Mouse (Mus musculus): ENCODE results near the gene Hdac7.
A peak's percentile ranks its signal among the peaks of the same experiment; 100 is the strongest.

The Hdac7 gene

DNA sequence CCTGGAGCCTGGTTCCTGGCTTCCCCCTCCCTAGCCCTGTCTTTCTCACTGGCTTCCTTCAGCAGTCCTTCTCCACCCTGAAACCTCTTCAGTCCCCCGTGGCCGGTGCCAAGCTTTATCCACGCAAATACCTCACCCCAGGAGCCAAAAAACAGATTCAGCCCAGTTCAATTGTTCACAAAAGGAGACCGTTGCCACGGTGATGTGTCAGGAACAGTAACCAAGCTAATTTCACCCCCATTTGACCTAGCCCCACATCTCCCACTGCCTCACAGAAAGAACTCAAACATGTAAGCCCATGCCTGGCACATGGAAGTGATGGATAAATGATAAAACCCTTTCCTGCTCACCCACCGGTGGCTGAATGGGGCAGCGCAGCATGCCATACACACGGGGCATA, 78.1 kb downstream of the Hdac7 start:
- DNase-seq: peak; percentile 64

- DNase-seq: no peak
Observed at GRCm38 (mm10) chr15:97765090-97765794, 79.1 kb downstream of the Hdac7 start.

DNA sequence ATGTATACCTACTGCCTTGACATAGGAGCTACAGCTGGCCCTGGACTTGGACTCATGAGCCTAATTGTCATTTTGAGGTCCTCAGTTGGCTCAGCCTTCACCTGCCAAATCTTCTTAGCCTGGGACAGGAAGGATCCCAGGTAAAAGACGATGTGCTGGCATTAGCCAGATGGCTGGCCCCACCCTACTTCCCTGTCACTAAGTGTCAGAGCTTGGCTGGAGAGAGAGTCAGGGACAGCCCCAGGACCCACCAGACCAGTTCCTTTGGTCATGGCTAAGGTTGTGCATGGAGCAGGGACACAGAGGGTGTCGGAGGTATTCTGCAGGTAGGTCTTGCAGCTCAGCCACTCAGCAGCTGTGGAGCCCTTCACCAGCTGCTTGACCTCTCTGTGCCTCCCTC, 79.8 kb downstream of the Hdac7 start:
- DNase-seq: no peak

DNA sequence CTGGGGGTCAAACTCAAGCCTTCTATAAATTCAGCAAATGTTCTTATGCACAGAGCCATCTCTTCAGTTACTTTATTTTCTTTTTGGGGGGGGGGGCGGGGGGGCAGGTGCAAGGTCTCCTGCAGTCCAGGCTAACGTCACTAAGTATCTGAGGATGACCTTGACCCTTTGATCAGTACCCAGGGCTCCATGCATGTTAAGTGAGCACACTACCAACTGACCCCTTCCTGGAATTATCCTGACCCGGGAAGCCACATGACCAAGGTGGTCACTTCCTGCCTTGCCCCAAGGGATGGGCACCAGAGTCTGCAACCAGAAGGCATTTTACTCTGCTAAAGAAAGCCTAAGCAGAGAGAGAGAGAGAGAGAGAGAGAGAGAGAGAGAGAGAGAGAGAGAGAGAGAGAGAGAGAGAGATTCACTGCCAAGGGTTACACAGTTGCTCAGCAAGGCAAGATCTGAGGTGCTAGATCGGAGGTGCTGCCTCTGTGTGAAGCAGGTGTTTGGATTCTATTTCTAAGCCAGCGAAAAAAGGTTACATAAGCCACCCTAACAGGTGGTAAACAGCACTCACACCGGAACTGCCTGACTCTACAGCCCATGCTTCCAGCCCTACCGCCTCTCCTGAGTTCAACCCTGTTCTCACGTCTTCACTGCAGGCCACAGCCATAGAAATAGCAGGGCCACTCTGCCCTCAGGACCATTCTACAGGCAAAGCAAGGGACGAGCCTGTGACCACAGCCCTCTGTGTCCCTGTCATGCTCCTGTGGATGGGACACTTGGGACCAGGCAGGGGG, 80.8 kb downstream of the Hdac7 start:
- no peak for DNase-seq

DNA sequence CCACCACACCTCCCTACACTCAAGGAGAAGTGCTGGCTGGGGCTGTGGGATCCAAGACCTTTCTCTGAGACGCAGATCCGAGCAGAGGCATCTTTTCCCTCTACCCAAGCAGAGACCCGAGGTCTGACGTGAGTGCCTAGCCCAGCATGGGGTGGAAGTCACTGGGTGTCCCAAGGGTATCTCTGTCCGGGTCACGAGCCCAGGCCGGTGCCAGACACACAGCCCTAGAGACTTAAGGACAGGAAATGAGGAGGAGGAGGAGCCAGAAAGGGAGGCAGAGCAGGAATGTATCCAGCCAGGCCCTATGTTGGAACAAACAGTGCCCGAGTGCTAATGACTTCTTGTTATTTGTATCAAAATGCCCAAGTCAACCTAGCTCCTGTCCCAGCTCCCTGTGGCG, 81.6 kb downstream of the Hdac7 start:
- DNase-seq: no peak

DNA sequence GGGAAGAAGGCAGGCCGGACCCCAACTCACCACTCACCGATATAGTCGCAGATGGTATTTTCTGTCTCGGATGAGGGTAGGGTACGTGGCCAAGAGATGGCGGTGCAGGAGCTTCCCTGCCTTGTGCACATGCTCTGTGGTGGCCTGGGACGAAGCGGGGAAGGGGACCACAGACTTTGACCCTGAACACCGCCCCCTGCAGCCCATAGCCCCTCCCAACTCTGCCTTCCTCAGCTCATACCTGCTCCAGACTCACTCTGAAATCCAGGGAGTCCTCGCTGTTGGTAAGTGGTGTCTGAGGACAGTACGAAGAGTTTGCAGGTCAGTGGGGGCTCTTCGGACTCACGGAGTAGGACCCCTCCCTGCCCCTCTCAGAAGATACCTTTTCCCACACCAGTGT, 82.9 kb downstream of the Hdac7 start:
- DNase-seq: no peak

DNA sequence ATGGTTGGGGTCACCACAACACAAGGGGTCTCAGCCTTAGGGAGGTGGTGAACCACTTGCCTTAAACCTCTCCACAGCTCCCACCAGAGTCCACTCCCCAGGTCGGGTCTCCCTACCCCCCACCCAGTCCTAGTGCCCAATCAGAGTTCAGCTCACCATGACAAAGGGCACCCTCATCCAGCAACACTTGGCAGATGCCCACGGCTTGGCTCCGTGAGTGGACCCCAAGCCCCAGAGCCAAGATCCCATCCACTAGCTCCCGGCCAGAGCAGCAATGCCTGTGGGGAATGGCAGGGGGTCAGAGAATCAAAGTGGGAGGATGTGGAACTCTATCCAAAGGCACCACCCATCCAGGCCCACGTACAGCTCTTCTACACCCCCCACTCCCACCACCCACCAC, 83.3 kb downstream of the Hdac7 start:
- no peak for DNase-seq

DNA sequence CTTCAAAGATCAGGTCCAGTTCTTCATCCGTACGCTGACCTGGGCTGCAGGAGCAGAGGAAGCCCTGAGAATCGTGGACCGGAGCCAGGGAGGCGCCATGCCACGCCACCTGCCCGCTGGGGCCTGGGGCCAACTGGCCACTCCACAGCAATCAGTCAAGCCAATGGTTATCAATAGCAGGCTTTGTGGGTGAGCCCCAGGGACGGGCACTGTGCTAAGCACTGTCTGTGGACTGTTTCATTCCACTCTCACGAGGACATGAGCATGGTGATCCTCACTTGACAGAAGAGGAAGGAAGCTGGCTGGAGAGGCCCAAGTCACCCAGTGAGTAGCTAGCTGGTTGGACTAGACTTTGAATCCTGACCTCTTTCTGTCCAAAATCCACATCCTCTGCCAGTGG, 84.3 kb downstream of the Hdac7 start:
- DNase-seq: no peak

DNA sequence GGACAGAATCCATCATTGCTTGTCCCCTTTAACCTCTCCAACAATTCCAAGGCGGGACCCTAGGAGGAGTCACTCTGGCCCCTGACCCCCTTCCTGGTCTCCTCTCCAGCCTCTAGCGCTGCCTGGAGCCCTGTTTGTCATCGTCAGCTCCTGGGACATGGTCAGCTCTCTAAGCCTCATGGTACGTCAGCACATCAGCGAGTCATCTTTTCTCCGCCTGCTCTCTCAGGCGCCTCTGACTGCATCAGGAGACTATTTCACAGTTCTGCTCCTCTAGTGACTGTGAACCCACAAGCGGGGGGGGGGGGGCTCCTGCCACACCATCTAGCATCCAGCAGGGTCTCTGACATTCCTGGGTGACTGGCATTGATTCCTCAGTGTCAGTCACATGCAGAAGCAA, 88.9 kb downstream of the Hdac7 start:
- DNase-seq: peak; percentile 41

- DNase-seq: no peak
Observed at GRCm38 (mm10) chr15:97754476-97754875, 89.8 kb downstream of the Hdac7 start.

DNA sequence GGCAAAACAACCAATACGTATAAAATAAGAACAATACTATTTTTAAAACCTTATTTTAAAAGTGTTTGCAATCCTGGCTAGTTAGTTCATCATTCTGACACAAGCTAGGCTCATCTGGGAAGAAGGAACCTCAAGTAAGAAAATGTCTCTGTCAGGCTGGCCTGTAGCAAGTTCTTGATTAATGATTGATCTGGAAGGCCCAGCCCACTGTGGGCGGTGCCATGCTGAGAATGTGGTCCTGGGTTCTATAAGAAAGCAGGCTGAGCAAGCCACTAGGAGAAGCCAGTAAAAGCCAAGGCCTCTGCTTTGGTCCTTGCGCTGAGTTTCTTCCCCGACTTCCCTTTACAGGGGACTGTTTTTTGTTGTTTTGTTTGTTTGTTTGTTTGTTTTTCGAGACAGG, 91.8 kb downstream of the Hdac7 start:
- DNase-seq: no peak

DNA sequence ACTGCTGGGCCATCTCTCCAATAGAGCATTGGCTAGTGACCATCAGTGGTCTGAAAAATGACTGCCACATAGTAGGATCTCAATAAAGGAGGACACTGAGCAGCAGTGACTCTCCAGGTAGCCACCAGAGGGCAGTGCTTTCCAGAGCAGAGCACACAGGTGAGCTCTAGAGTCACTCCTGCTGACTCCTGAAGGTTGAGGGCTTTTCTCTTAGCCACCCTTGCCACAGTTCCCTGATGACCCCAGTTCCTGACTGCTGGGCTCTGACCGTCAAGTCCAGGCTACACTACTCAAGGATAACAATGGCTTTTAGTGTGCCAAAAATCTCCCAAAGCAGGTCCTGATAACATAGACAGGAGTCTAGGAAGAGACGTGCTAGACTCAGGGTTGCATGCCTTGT, 92.6 kb downstream of the Hdac7 start:
- no peak for DNase-seq

DNA sequence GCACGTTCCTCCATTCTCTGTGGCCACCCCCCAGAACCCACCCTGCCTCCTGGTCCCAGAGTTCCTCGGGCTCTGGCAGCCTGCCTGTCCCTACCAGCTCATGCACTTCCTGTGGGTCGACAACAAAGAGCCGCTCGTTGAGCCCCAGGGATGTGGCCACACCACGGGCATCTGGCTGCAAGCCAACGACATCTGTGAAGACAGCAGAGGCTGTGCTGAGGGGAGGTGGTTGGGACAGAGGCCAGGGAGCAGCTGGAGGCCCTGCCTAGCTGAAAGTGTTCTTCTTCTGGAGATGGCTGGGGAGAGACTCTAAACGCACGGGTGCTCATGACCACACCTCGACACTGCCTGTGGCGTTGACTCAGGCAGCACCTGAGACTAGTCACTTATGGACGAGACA, 93.6 kb downstream of the Hdac7 start:
- DNase-seq: peak; percentile 97

DNA sequence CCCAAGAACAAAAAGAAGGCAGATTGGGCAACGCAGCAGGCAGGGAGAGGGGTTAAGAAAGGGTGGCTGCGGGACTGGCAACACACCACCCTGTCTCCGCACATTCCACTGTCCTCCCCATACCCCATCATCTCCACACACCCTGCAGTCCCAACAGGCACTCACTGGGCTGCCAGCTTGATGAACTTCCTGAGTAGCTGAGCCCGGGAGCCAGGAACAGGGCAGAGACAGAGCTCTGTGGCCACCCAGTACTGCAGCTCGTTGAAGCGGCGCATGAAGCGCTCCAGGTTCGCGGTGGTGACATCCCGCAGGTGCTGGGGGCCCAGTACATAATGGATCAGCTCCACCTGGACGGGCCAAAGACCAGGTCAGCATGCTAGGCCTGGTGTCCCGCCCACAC, 94.5 kb downstream of the Hdac7 start:
- DNase-seq: no peak

DNA sequence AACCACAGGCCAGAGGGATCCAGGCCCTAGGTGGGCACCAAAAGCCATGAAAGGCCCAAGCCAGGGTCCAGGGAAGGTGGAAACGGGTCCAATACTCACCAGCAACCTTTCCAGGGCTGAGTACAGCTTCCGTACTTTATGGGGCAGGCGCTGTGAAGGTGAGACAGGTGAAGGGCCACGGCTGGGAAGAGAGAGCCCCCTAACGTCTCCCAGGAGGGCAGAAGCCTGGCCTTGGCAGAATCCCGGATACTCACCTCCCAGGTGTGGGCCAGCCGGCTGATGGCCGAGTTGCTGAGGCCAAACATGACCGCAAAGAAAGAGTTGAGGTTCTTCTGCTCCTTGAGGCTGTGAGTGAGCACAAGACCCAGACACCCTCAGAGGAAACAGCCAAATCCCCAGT, 94.9 kb downstream of the Hdac7 start:
- DNase-seq: no peak

- DNase-seq: no peak
Observed at GRCm38 (mm10) chr15:97748964-97749363, 95.3 kb downstream of the Hdac7 start.

DNA sequence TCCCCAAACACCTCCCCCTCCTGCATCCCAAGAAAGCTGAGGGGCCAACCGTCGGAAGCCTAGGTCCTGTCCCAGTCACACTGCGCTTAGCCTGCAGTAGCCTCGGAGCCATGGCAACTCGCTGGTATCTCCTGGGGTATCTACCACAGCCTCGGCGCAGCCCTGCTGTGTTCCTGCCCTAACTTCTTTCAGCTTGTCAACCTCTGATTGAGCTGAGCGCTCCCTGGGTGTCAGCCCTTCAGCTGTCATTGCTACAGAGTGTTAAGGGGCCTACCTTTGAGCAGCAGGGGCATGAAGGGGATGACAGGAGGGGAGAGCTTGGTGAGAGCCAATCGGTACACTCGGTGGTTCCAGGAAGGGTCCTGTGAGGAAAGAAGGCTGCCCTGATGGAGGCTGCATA, 96.0 kb downstream of the Hdac7 start:
- DNase-seq: no peak

- DNase-seq: no peak
Observed at GRCm38 (mm10) chr15:97747486-97747885, 96.8 kb downstream of the Hdac7 start.

GRCm38 (mm10) chr15:97746748-97747147, 97.6 kb downstream of the Hdac7 start:
- no peak for DNase-seq

- no peak for DNase-seq
Observed at GRCm38 (mm10) chr15:97746278-97746677, 98.0 kb downstream of the Hdac7 start.

GRCm38 (mm10) chr15:97745331-97745730, 99.0 kb downstream of the Hdac7 start:
- DNase-seq: no peak

GRCm38 (mm10) chr15:97744930-97745329, 99.4 kb downstream of the Hdac7 start:
- no peak for DNase-seq

- DNase-seq: no peak
Observed at GRCm38 (mm10) chr15:97743961-97744525, 100.3 kb downstream of the Hdac7 start.

DNA sequence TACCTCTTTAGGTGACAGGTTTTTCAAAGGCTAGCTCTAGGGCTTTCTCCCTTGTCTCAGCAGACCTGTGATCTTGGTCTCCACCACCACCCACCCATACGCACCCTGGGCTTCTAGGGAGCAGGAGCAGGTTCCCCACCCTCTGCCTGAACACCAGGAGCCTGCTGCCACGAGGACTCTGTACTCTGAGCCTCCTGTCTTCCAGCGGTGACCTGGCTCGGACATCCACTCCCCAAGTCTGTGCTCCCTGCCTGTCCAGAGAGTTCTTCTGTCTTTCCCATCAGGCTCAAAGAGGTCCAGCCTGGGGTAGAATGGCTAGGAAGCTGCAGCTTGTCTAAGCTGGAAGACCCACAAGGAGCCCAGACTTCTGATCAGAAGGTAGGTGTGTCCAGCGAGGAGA, 101.1 kb downstream of the Hdac7 start:
- no peak for DNase-seq
